Mouse (Mus musculus) thymus, adult 2 months (tissue): Measurements from ENCODE around the gene Pigv. TPM values are rescaled to one million over a fixed set of nuclear protein-coding genes. Genes with fewer than 3 reads are reported as not detected.
A peak's percentile ranks its signal among the peaks of the same experiment; 100 is the strongest.

Source experiments
- DNase-seq: peaks from one replicate; pipeline ENCODE4 v3.0.0; 2021
- H3K27ac ChIP-seq: fragments of 200-500 bp; 2 replicates; pipeline ENCODE4 v1.5.1; 2012; ENCODE audit warnings: low read length, control low read depth; ENCODE audit not compliant: control insufficient read depth, insufficient read depth
- H3K27me3 ChIP-seq: fragments of 200-500 bp; 2 replicates; pipeline ENCODE4 v1.6.1; 2012; ENCODE audit warnings: mild to moderate bottlenecking, low read length, moderate library complexity, mixed read lengths; ENCODE audit not compliant: control insufficient read depth, insufficient read depth
- H3K36me3 ChIP-seq: fragments of 200-500 bp; 2 replicates; pipeline ENCODE4 v1.6.1; 2012; ENCODE audit warnings: mild to moderate bottlenecking, low read length, moderate library complexity; ENCODE audit not compliant: control insufficient read depth, insufficient read depth
- H3K4me1 ChIP-seq: fragments of 200-500 bp; replicated peaks from 2 replicates; pipeline ENCODE4 v1.6.1; 2012; ENCODE audit warnings: low read length; ENCODE audit not compliant: control insufficient read depth, insufficient read depth
- H3K4me3 ChIP-seq: fragments of 200-500 bp; 2 replicates; pipeline ENCODE4 v1.5.1; 2012; ENCODE audit warnings: mild to moderate bottlenecking, low read length, control low read depth, moderate library complexity; ENCODE audit not compliant: control insufficient read depth, insufficient read depth
- CTCF ChIP-seq: fragments of 200-500 bp; IDR thresholded peaks from 2 replicates; pipeline ENCODE4 v1.5.1; 2012; ENCODE audit warnings: mild to moderate bottlenecking, control low read depth, low read length, moderate library complexity, borderline replicate concordance; ENCODE audit not compliant: control insufficient read depth, poor library complexity, insufficient read depth; ENCODE audit errors: extremely low read depth
- POLR2A ChIP-seq: fragments of 200-500 bp; IDR thresholded peaks from 2 replicates; pipeline ENCODE4 v1.6.1; 2012; ENCODE audit warnings: mild to moderate bottlenecking, low read length, control low read depth, moderate library complexity; ENCODE audit not compliant: control insufficient read depth, poor library complexity, insufficient read depth; ENCODE audit errors: extremely low read depth
- whole genome bisulfite sequencing: fragments of 180-500 bp; shearing (Covaris S2); methylation state at CpG from one replicate; pipeline ENCODE4 v1.1.7; 2018; 5-methylcytosine and 5-hydroxymethylcytosine counted together
- polyA plus RNA-seq: library from polyadenylated mRNA; depleted of rRNA; stranded (reverse); fragments of >200 nt; gene quantifications from 2 replicates; pipeline ENCODE4 v1.2.3, GENCODE M21; 2012

The Pigv gene
- polyA plus RNA-seq, 1 experiment: 24.8 TPM

DNA sequence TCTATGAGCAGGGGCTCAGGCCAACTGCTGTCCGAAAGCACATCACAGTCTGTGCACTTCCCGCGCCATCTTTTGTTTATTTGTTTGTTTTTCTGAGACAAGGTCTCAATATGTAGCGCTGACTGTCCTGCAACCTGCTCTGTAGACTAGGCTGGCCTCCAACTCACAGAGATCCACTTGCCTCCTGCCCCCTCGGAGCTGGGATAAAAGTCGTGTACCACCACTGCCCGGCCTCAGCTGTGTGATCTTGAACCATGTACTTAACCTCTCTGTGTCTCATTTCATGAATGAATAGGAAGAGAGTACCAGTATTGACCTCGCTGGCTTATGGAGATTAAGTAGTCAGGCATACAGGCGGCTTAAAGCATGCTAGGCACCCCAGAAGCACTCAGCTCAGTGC lies 45.8 kb downstream of the Pigv start:
- WGBS: 93% methylated on average over 9 of the region's 9 CpGs
- H3K4me1 ChIP-seq: peaks cover 66% of the 10 kb centered on the region
- no peaks in the 10 kb centered on the region for H3K27me3 ChIP-seq
- TF ChIP-seq POLR2A: no peak
- no peak for TF ChIP-seq CTCF
- H3K4me3 ChIP-seq: no peak overlapping the region
- H3K36me3 ChIP-seq: peaks cover 4% of the 10 kb centered on the region; the same call in 1 of the 2 replicates
- no peak for DNase-seq
- H3K27ac ChIP-seq: peak overlapping the region; percentile 96

DNA sequence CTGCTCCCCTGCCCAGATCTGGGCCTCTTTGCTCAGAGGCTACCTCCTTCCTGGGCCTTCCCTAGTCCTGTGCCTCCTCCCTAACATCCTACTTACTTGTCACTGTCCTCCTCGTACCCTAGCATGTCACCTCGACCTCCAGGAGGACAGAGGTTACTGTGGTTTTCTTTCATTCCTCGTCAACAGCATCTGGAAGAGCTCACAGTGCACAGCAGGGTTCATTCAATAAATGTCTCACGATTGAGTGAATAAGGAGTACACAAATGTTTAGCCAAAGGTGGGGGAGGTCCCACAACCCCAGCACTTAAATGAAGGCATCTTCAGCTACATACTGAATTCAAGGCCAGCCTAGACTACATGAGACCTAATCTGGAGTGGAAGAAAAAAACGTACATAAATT lies 46.2 kb downstream of the Pigv start:
- H3K4me3 ChIP-seq: no peak overlapping the region
- no peaks in the 10 kb centered on the region for H3K27me3 ChIP-seq
- peaks cover 4% of the 10 kb centered on the region; the same call in 1 of the 2 replicates for H3K36me3 ChIP-seq
- TF ChIP-seq CTCF (no peak), POLR2A (no peak)
- peak overlapping the region; percentile 96 for H3K27ac ChIP-seq
- 16% methylated on average over 5 of the region's 5 CpGs for WGBS
- peaks cover 65% of the 10 kb centered on the region for H3K4me1 ChIP-seq
- DNase-seq: no peak

DNA sequence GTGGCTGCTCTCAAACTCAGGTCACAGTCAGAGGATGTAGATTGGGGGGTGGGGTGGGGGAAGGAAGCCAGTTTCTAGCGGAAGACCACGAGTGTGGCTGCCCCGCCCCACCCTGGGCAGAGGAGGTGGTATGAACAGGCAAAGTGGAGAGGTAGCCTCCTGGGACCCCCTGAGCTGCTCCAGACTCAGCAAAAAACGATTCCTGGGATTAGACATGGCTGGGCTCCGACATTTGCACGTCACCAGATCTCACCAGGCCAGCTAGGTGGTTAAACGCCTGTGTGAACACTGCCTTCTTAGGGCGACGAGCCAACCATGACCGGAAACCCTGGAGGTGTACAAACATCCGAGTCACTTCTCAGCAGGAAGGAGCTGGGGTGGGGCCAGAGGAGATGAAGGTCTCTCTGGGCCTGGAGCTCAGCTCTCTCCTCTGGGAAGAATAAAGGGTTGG lies 46.8 kb downstream of the Pigv start:
- 5% methylated on average over 11 of the region's 11 CpGs for WGBS
- Histone ChIP-seq H3K4me1 (peaks cover 65% of the 10 kb centered on the region), H3K4me3 (peak overlapping the region; percentile 28), H3K27me3 (no peaks in the 10 kb centered on the region), H3K27ac (peak overlapping the region; percentile 96), H3K36me3 (peaks cover 4% of the 10 kb centered on the region; the same call in 1 of the 2 replicates)
- TF ChIP-seq CTCF (peak; percentile 58; the same call in 1 of the 2 replicates), POLR2A (peak; percentile 29; the same call in 1 of the 2 replicates)
- DNase-seq: peak; percentile 75

DNA sequence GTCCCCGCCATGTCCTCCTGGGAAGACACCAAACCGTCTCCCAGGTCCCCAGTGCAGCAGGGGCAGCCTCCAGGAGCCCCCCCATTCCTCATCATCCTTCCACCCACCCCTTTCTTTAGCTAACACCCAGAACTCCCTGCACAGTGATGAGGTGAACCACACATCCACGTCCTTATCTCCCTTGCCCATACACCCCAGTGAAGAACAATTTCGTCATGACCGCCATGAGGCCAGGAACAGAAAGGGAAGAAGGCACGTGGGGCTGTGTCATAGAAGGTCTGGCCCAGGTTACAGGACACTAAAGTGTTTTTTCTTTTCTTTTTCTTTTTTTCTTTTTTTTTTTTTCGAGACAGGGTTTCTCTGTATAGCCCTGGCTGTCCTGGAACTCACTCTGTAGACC lies 47.6 kb downstream of the Pigv start:
- WGBS: 66% methylated on average over 7 of the region's 7 CpGs
- H3K36me3 ChIP-seq: peaks cover 4% of the 10 kb centered on the region; the same call in 1 of the 2 replicates

DNA sequence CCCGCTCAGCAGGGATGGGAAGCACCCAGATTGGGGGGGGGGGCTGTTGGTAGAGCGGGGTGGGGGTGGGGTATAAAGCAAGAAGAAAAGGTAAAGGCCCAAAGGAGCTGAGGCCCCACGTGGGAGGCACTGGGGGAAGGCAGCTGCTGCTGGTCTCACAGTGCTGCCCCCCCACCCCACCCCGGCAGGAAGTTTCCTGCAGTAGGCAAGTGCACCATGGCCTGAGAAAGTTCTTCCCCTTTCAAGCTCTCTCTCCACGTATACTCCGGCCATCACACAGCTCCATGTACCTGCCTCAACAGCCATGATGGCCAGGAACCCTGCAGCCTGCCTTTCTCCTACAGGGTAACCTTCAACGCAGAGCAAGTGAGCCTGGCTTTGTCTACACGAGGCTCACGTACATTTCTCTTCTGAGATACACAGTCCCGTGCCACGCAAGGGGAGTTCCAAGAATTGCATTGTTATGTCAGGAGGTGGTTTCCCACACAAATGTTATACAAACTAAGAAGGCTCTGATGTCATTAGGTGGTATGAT lies 50.2 kb downstream of the Pigv start:
- peaks cover 4% of the 10 kb centered on the region; the same call in 1 of the 2 replicates for H3K36me3 ChIP-seq
- 10% methylated on average over 11 of the region's 11 CpGs for WGBS
- H3K4me3 ChIP-seq: peak overlapping the region; percentile 10
- no peaks in the 10 kb centered on the region for H3K27me3 ChIP-seq
- H3K27ac ChIP-seq: peak overlapping the region; percentile 91
- H3K4me1 ChIP-seq: peaks cover 66% of the 10 kb centered on the region
- TF ChIP-seq POLR2A (no peak), CTCF (no peak)
- DNase-seq: peak; percentile 46

More for the DNA sequence above, 47.6 kb downstream of the Pigv start:
- no peak for DNase-seq
- Histone ChIP-seq H3K4me1 (peaks cover 67% of the 10 kb centered on the region), H3K27ac (peak overlapping the region; percentile 90; the same call in 1 of the 2 replicates), H3K27me3 (no peaks in the 10 kb centered on the region), H3K4me3 (no peak overlapping the region)
- TF ChIP-seq CTCF: no peak
- TF ChIP-seq POLR2A: no peak

DNA sequence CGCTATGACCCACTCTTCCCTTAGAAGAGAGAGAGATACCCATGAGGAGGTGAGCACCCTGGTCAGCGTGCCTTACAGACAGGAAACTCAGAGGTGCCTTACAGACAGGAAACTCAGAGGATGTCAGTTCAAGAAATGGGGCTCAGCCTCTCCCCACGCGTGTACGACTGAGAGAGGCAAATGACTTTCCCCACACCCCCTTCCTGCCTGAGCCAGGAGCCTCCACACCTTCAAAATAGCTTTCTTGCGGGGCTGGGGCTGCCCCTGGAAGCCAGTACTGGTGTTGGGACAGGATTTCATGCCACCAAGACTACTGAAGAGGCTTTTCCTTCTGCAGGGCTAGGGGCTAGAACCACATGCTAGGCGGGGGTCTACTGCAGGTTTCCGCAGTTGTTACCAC lies 51.8 kb downstream of the Pigv start:
- no peak overlapping the region for H3K4me3 ChIP-seq
- no peaks in the 10 kb centered on the region; the same call in 1 of the 2 replicates for H3K36me3 ChIP-seq
- no peak for TF ChIP-seq POLR2A
- no peak for TF ChIP-seq CTCF
- DNase-seq: peak; percentile 22
- H3K4me1 ChIP-seq: peaks cover 50% of the 10 kb centered on the region
- WGBS: 29% methylated on average over 8 of the region's 8 CpGs
- peak overlapping the region; percentile 77 for H3K27ac ChIP-seq
- H3K27me3 ChIP-seq: no peaks in the 10 kb centered on the region

DNA sequence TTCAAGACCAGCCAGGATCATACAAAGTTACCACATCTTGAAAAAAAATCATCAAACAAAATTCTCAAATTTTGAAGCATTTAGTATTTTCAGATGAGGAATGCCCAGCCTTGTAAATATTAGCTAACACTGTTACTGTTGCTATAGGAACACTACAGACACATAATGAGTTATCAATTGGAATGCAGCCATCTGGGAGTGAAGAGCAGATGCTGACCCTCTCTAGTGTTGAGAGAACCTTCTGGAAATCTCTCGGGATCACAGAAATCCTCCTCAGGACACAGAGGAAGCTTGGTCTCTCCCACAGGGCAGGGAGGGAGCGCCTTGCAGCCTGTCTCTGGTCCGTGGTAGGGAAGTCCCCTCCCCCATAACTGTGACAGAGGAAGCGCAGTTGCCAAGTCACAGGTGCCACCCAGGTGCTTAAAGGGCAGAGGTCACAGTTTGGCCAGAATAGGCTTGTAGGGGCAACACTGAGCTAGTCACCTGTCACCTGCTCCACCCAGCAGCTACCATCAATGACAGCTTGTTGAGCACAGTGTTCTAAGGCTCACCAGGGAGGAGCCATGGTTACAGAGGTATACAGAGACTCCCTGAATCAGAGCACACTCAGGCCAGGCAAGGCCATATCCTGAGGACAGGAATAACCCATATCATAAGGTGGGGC lies 52.8 kb downstream of the Pigv start:
- Histone ChIP-seq H3K27ac (peak overlapping the region; percentile 63), H3K4me3 (no peak overlapping the region), H3K27me3 (no peaks in the 10 kb centered on the region), H3K4me1 (peaks cover 40% of the 10 kb centered on the region), H3K36me3 (peaks cover 6% of the 10 kb centered on the region; the same call in 1 of the 2 replicates)
- no peak for TF ChIP-seq CTCF
- no peak for TF ChIP-seq POLR2A
- 40% methylated on average over 4 of the region's 4 CpGs for WGBS
- peak; percentile 24 for DNase-seq
